ENCODE assay signal across 8 mouse cellular contexts in the genomic region with DNA sequence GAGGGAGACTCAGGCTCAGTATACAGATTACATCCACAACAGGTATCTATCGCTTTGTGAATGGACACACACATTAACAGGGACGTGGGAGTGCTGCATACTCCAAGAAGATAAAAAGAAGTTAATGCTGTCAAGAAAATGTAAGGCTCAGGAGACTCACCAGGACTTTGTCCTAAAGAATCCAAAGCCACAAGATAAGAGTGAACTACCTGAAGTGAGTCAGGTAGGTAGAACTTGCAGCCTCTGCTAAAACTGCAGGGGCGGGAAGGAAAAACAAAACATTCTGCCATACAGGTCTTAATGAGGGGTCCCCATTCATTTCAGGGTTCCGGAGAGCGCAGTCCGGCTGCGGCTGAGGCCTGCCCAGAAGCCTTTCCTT. TPM values are rescaled to one million over a fixed set of nuclear protein-coding genes. Genes with fewer than 3 reads are reported as not detected.
DNase-seq lines count a peak whose midpoint lies in the region; ATAC-seq and TF ChIP-seq lines count a peak whose summit lies in the region.

No protein-coding gene starts in this region.

- H3K27me3 ChIP-seq in heart, embryonic 12.5 days (replicated peaks), result no peaks in the 10 kb centered on the region
- no peaks in the 10 kb centered on the region for H3K27me3 ChIP-seq in E14TG2a.4 (ENCODE audit: insufficient read depth, low read length)
- H3K27me3 ChIP-seq in forebrain, embryonic 15.5 days, result no peaks in the 10 kb centered on the region
- H3K27me3 ChIP-seq in liver, embryonic 16.5 days (ENCODE audit: control insufficient read depth, insufficient read depth, low read depth, low read length), result no peaks in the 10 kb centered on the region

- no peaks in the 10 kb centered on the region for H3K36me3 ChIP-seq in heart, embryonic 12.5 days
- H3K36me3 ChIP-seq in E14TG2a.4 (ENCODE audit: insufficient read depth, low read length), result peaks cover 50% of the 10 kb centered on the region
- H3K36me3 ChIP-seq in forebrain, embryonic 15.5 days, result no peaks in the 10 kb centered on the region
- no peaks in the 10 kb centered on the region for H3K36me3 ChIP-seq in liver, embryonic 16.5 days (ENCODE audit: control insufficient read depth, insufficient read depth)

- peaks cover 57% of the 10 kb centered on the region for H3K4me1 ChIP-seq in heart, embryonic 12.5 days (replicated peaks)
- peaks cover 73% of the 10 kb centered on the region for H3K4me1 ChIP-seq in E14TG2a.4 (replicated peaks; ENCODE audit: low read depth, low read length)
- peaks cover 30% of the 10 kb centered on the region for H3K4me1 ChIP-seq in forebrain, embryonic 15.5 days
- peaks cover 54% of the 10 kb centered on the region for H3K4me1 ChIP-seq in liver, embryonic 16.5 days (ENCODE audit: control insufficient read depth, low read depth, low read length)

- 14% methylated on average over 7 of the region's 7 CpGs for WGBS in heart, embryonic 12.5 days
- 8% methylated on average over 7 of the region's 7 CpGs for WGBS in forebrain, embryonic 15.5 days
- 18% methylated on average over 7 of the region's 7 CpGs for WGBS in liver, embryonic 16.5 days (ENCODE audit: insufficient replicate concordance)

- no peak for TF ChIP-seq CTCF in E14TG2a.4 (conservative IDR thresholded peaks at IDR 0.05; ENCODE audit: low read length)

- peak overlapping the region; percentile 86; the same call in 1 of the 2 replicates for H3K27ac ChIP-seq in heart, embryonic 12.5 days (ENCODE audit: poor library complexity, severe bottlenecking)
- H3K27ac ChIP-seq in forebrain, embryonic 15.5 days (replicated peaks), result peak overlapping the region; percentile 64; the same call in 1 of the 2 replicates
- H3K27ac ChIP-seq in liver, embryonic 16.5 days (ENCODE audit: low read length), result peak overlapping the region; percentile 95

- peak overlapping the region; percentile 97 for H3K9ac ChIP-seq in heart, embryonic 12.5 days
- H3K9ac ChIP-seq in forebrain, embryonic 15.5 days (replicated peaks), result peak overlapping the region; percentile 66
- H3K9ac ChIP-seq in liver, embryonic 16.5 days (ENCODE audit: low read depth, low read length), result peak overlapping the region; percentile 96

- peak overlapping the region; percentile 97 for H3K4me3 ChIP-seq in heart, embryonic 12.5 days
- H3K4me3 ChIP-seq in E14TG2a.4 (replicated peaks; ENCODE audit: low read length), result peak overlapping the region; percentile 99
- H3K4me3 ChIP-seq in forebrain, embryonic 15.5 days, result peak overlapping the region; percentile 71
- H3K4me3 ChIP-seq in liver, embryonic 16.5 days (ENCODE audit: low read depth, low read length), result peak overlapping the region; percentile 96

- no peak for ATAC-seq in heart, embryonic 12.5 days (ENCODE audit: insufficient number of reproducible peaks, low FRiP score)
- ATAC-seq in forebrain, embryonic 15.5 days (replicated peaks), result 0 out of 2 replicates have a peak, but pooled peaks have one; percentile 6
- no peak for ATAC-seq in liver, embryonic 16.5 days (ENCODE audit: low read depth)

- peak overlapping the region; percentile 78 for H3K4me2 ChIP-seq in heart, embryonic 12.5 days
- H3K4me2 ChIP-seq in forebrain, embryonic 15.5 days (replicated peaks), result peak overlapping the region; percentile 58
- peak overlapping the region; percentile 94 for H3K4me2 ChIP-seq in liver, embryonic 16.5 days (ENCODE audit: low read depth, low read length)

- DNase-seq in heart, postnatal 4 days, result no peak
- no peak for DNase-seq in adrenal gland, postnatal 4 days (ENCODE audit: low spot score in 2 of 2)
- DNase-seq in thymus, adult 18-20 months, result no peak
- no peak for DNase-seq in spleen, postnatal 14 days (ENCODE audit: low spot score in 2 of 2)

- H3K9me3 ChIP-seq in heart, embryonic 12.5 days (replicated peaks), result no peaks in the 10 kb centered on the region
- H3K9me3 ChIP-seq in E14TG2a.4 (ENCODE audit: low read length), result no peaks in the 10 kb centered on the region
- H3K9me3 ChIP-seq in forebrain, embryonic 15.5 days, result no peaks in the 10 kb centered on the region
- H3K9me3 ChIP-seq in liver, embryonic 16.5 days (replicated peaks; ENCODE audit: control insufficient read depth, low read length), result no peaks in the 10 kb centered on the region

RNA-seq across cellular contexts. Expression of gene Gatad2a, which starts 23.1 kb away (rescaled TPM):
- polyA plus RNA-seq in heart, embryonic 12.5 days (2016; fragmentation: Nextera tagmentation; extraction: Ambion mirVana), result 55.6 and 59.2 TPM in 2 replicates
- 10 to 100 TPM; 75.9 to 79.5 TPM for total RNA-seq in heart, postnatal 4 days (2021)
- polyA plus RNA-seq in forebrain, embryonic 15.5 days (2015; fragmentation: Nextera tagmentation; extraction: Ambion mirVana), result 28.3 and 35.5 TPM in 2 replicates
- 17.2 and 18.9 TPM in 2 replicates for polyA plus RNA-seq in liver, embryonic 16.5 days (2015; fragmentation: Nextera tagmentation; extraction: Ambion mirVana)
- total RNA-seq in adrenal gland, postnatal 4 days (2021), result 100 to 1,000 TPM in 1 of 2 experiments, 10 to 100 TPM in 1; 91.5 to 106 TPM
